Mouse (Mus musculus) bone marrow macrophage, adult 2 months (primary cell): Measurements from ENCODE around the gene Mfap3.

ENCODE experiments used
- CTCF ChIP-seq: IDR thresholded peaks from 2 replicates; pipeline ENCODE4 v1.5.1; 2012; ENCODE audit warnings: low read depth, mild to moderate bottlenecking, low read length, moderate library complexity
- POLR2A ChIP-seq: IDR thresholded peaks from 2 replicates; pipeline ENCODE4 v1.6.1; 2012; ENCODE audit warnings: mild to moderate bottlenecking, low read depth, low read length, borderline replicate concordance

- no peak for TF ChIP-seq CTCF
- TF ChIP-seq POLR2A, result no peak
Measured at GRCm38 (mm10) chr11:57539841-57540418, 21.5 kb downstream of the Mfap3 start.
